Mouse (Mus musculus) left cerebral cortex, adult 8-10 months (tissue): ENCODE measurements around the gene Pex26. TPM values are rescaled to one million over a fixed set of nuclear protein-coding genes. Genes with fewer than 3 reads are reported as not detected.

Source experiments
- DNase-seq, 2 experiments: peaks; one replicate each; pipeline ENCODE4 v3.0.0; 2022; ENCODE audit warnings: low spot score in 2 of 2
- total RNA-seq, 4 experiments: library from RNA; stranded (reverse); gene quantifications; 2 replicates each; pipeline ENCODE4 v1.2.4; 2022

Gene Pex26
- total RNA-seq, 4 experiments from 2014 or later = 14.2 to 17.0 (median 14.8) TPM

- no peak for DNase-seq
Observed at GRCm38 (mm10) chr6:121236386-121236785, 52.9 kb downstream of the Pex26 start.

GRCm38 (mm10) chr6:121238209-121238608 lies 54.7 kb downstream of the Pex26 start:
- no peak for DNase-seq

GRCm38 (mm10) chr6:121241780-121242179 lies 58.3 kb downstream of the Pex26 start:
- DNase-seq = no peak

- DNase-seq = no peak
Observed at GRCm38 (mm10) chr6:121243161-121243560, 59.7 kb downstream of the Pex26 start.

- peak; percentile 28 to 45 for DNase-seq
Observed at GRCm38 (mm10) chr6:121245127-121246036, 61.9 kb downstream of the Pex26 start, which contains the start of gene Usp18. Usp18 (plus strand) TSS chr6:121245906.

GRCm38 (mm10) chr6:121246037-121246361 lies 62.5 kb downstream of the Pex26 start:
- no peak for DNase-seq

Other genes starting within 250 kb of the Pex26 start
- 100 to 1,000 TPM; 105 to 113 (median 110) TPM for gene Mical3, start 52.7 kb upstream of the Pex26 start, total RNA-seq
- 10 to 100 TPM in 3 of 4 experiments, 1 to 10 TPM in 1; 9.2 to 13.6 (median 10.5) TPM for gene Tuba8, start 27.0 kb downstream of the Pex26 start, total RNA-seq
- gene Usp18, start 62.2 kb downstream of the Pex26 start, total RNA-seq = 1 to 10 TPM in 2 of 4 experiments, under 1 TPM in 1, not detected in 1; 0.74 to 2.8 (median 1.1) TPM
- gene Slc6a13, start 116.6 kb downstream of the Pex26 start, total RNA-seq = 10 to 100 TPM; 12.6 to 17.6 (median 15.8) TPM
- 1 to 10 TPM in 3 of 4 experiments, under 1 TPM in 1; 0.88 to 1.6 (median 1.4) TPM for gene Slc6a12, start 159.4 kb downstream of the Pex26 start, total RNA-seq